Mouse (Mus musculus) limb, embryonic 11.5 days (tissue): ENCODE results near the gene Gucy2g. TPM values are rescaled to one million over a fixed set of nuclear protein-coding genes. Genes with fewer than 3 reads are reported as not detected.
A peak's percentile ranks its signal among the peaks of the same experiment; 100 is the strongest.

Experiments used
- ATAC-seq: fragments of 200-750 bp; cut with Nextera tagmentation; 2 replicates; pipeline ENCODE4 v1.8.0; 2017; ENCODE audit warnings: low read depth; ENCODE audit not compliant: insufficient number of reproducible peaks, low FRiP score, low TSS enrichment
- DNase-seq: peaks from one replicate; pipeline ENCODE4 v3.0.0-alpha.2; 2015; ENCODE audit warnings: low spot score
- H3K27ac ChIP-seq: fragments of 300-500 bp; sonication (generic); replicated peaks from 2 replicates; pipeline ENCODE4 v1.5.1; 2014; ENCODE audit warnings: low read depth, mild to moderate bottlenecking, low read length
- H3K27me3 ChIP-seq: fragments of 300-500 bp; sonication (generic); 2 replicates; pipeline ENCODE4 v1.6.1; 2014; ENCODE audit warnings: mild to moderate bottlenecking, low read length, mixed read lengths; ENCODE audit not compliant: control insufficient read depth, insufficient read depth
- H3K36me3 ChIP-seq: fragments of 300-500 bp; sonication (generic); 2 replicates; pipeline ENCODE4 v1.6.1; 2014; ENCODE audit warnings: mild to moderate bottlenecking, low read length, moderate library complexity, mixed read lengths; ENCODE audit not compliant: control insufficient read depth, insufficient read depth
- H3K4me1 ChIP-seq: fragments of 300-500 bp; sonication (generic); 2 replicates; pipeline ENCODE4 v1.6.1; 2014; ENCODE audit warnings: low read length, mixed read lengths; ENCODE audit not compliant: control insufficient read depth, insufficient read depth
- H3K4me2 ChIP-seq: fragments of 300-500 bp; sonication (generic); 2 replicates; pipeline ENCODE4 v1.6.1; 2014; ENCODE audit warnings: low read depth, mild to moderate bottlenecking, moderate library complexity; ENCODE audit not compliant: severe bottlenecking
- H3K4me3 ChIP-seq: fragments of 300-500 bp; sonication (generic); 2 replicates; pipeline ENCODE4 v1.5.1; 2014; ENCODE audit warnings: low read depth, low read length
- H3K9ac ChIP-seq: fragments of 300-500 bp; sonication (generic); 2 replicates; pipeline ENCODE4 v1.6.1; 2014; ENCODE audit warnings: mild to moderate bottlenecking, low read length
- H3K9me3 ChIP-seq: fragments of 300-500 bp; sonication (generic); 2 replicates; pipeline ENCODE4 v1.6.1; 2016; ENCODE audit warnings: low read length; ENCODE audit not compliant: control insufficient read depth
- WGBS: fragments of 180-500 bp; shearing (Covaris S2); extraction: QIAGEN DNeasy Blood & Tissue Kit; methylation state at CpG from one replicate; pipeline ENCODE4 v1.1.7; 2014; 5-methylcytosine and 5-hydroxymethylcytosine counted together
- polyA plus RNA-seq: library from polyadenylated mRNA; unstranded; fragments of >200 nt; fragmentation: Nextera tagmentation; extraction: Ambion mirVana; gene quantifications from 2 replicates; pipeline ENCODE4 v1.2.1, GENCODE M21; 2014

The Gucy2g gene
- polyA plus RNA-seq, 1 experiment from 2014 or later: not detected

- ATAC-seq (no peak), DNase-seq (no peak)
- no peaks in the 10 kb centered on the region for H3K9me3 ChIP-seq
- no peaks in the 10 kb centered on the region for H3K27me3 ChIP-seq
- WGBS: 81% methylated on average over 3 of the region's 3 CpGs
- H3K27ac ChIP-seq: no peak overlapping the region
- no peaks in the 10 kb centered on the region for H3K36me3 ChIP-seq
- H3K4me3 ChIP-seq: no peak overlapping the region
- H3K9ac ChIP-seq: no peak overlapping the region
- no peaks in the 10 kb centered on the region for H3K4me1 ChIP-seq
- no peak overlapping the region for H3K4me2 ChIP-seq
These were observed 27.1 kb upstream of the Gucy2g start for GRCm38 (mm10) chr19:55268150-55268549.

- H3K4me1 ChIP-seq: no peaks in the 10 kb centered on the region
- H3K27me3 ChIP-seq: no peaks in the 10 kb centered on the region
- ATAC-seq: no peak
- no peak for DNase-seq
- H3K4me3 ChIP-seq: no peak overlapping the region
- H3K9ac ChIP-seq: no peak overlapping the region
- no peak overlapping the region for H3K4me2 ChIP-seq
- 80% methylated on average over 3 of the region's 3 CpGs for WGBS
- H3K9me3 ChIP-seq: no peaks in the 10 kb centered on the region
- no peaks in the 10 kb centered on the region for H3K36me3 ChIP-seq
- H3K27ac ChIP-seq: no peak overlapping the region
These were observed 25.8 kb upstream of the Gucy2g start for GRCm38 (mm10) chr19:55266786-55267185.

GRCm38 (mm10) chr19:55265269-55265668 lies 24.2 kb upstream of the Gucy2g start:
- no peaks in the 10 kb centered on the region for H3K36me3 ChIP-seq
- WGBS: 84% methylated on average over 3 of the region's 3 CpGs
- no peaks in the 10 kb centered on the region for H3K27me3 ChIP-seq
- no peaks in the 10 kb centered on the region for H3K9me3 ChIP-seq
- H3K27ac ChIP-seq: no peak overlapping the region
- no peak overlapping the region for H3K9ac ChIP-seq
- no peaks in the 10 kb centered on the region for H3K4me1 ChIP-seq
- no peak overlapping the region for H3K4me3 ChIP-seq
- no peak overlapping the region for H3K4me2 ChIP-seq
- DNase-seq: no peak
- ATAC-seq: no peak

GRCm38 (mm10) chr19:55260389-55261184 lies 19.6 kb upstream of the Gucy2g start:
- Histone ChIP-seq H3K4me2 (no peak overlapping the region), H3K9ac (no peak overlapping the region), H3K4me3 (no peak overlapping the region), H3K36me3 (no peaks in the 10 kb centered on the region), H3K4me1 (no peaks in the 10 kb centered on the region), H3K27ac (no peak overlapping the region), H3K9me3 (no peaks in the 10 kb centered on the region), H3K27me3 (no peaks in the 10 kb centered on the region)
- ATAC-seq (no peak), DNase-seq (no peak)
- 78% methylated on average over 12 of the region's 12 CpGs for WGBS

GRCm38 (mm10) chr19:55258514-55258913 lies 17.5 kb upstream of the Gucy2g start:
- H3K4me3 ChIP-seq: no peak overlapping the region
- DNase-seq (no peak), ATAC-seq (no peak)
- no peak overlapping the region for H3K4me2 ChIP-seq
- no peak overlapping the region for H3K27ac ChIP-seq
- no peaks in the 10 kb centered on the region for H3K9me3 ChIP-seq
- no peak overlapping the region for H3K9ac ChIP-seq
- no peaks in the 10 kb centered on the region for H3K36me3 ChIP-seq
- 0 out of 2 replicates have a peak, but pooled peaks cover 4% of the 10 kb centered on the region for H3K4me1 ChIP-seq
- H3K27me3 ChIP-seq: no peaks in the 10 kb centered on the region
- 88% methylated on average over 5 of the region's 5 CpGs for WGBS

GRCm38 (mm10) chr19:55257656-55258375 lies 16.8 kb upstream of the Gucy2g start:
- Histone ChIP-seq H3K9ac (no peak overlapping the region), H3K27ac (no peak overlapping the region), H3K4me2 (no peak overlapping the region), H3K27me3 (no peaks in the 10 kb centered on the region), H3K4me1 (0 out of 2 replicates have a peak, but pooled peaks cover 4% of the 10 kb centered on the region), H3K9me3 (no peaks in the 10 kb centered on the region), H3K4me3 (no peak overlapping the region), H3K36me3 (no peaks in the 10 kb centered on the region)
- no peak for ATAC-seq
- WGBS: 92% methylated on average over 5 of the region's 5 CpGs
- DNase-seq: no peak

- Histone ChIP-seq H3K36me3 (no peaks in the 10 kb centered on the region), H3K27me3 (no peaks in the 10 kb centered on the region), H3K4me1 (0 out of 2 replicates have a peak, but pooled peaks cover 4% of the 10 kb centered on the region), H3K9ac (no peak overlapping the region), H3K4me2 (no peak overlapping the region), H3K9me3 (no peaks in the 10 kb centered on the region), H3K4me3 (no peak overlapping the region), H3K27ac (no peak overlapping the region)
- DNase-seq: no peak
- WGBS: 88% methylated on average over 9 of the region's 9 CpGs
- ATAC-seq: no peak
These were observed 15.1 kb upstream of the Gucy2g start for GRCm38 (mm10) chr19:55256156-55256555.

GRCm38 (mm10) chr19:55254513-55255016 lies 13.5 kb upstream of the Gucy2g start:
- Histone ChIP-seq H3K27me3 (no peaks in the 10 kb centered on the region), H3K4me3 (peak overlapping the region; percentile 48), H3K4me2 (peak overlapping the region; percentile 85), H3K9ac (peak overlapping the region; percentile 51), H3K36me3 (no peaks in the 10 kb centered on the region), H3K4me1 (0 out of 2 replicates have a peak, but pooled peaks cover 4% of the 10 kb centered on the region), H3K9me3 (no peaks in the 10 kb centered on the region), H3K27ac (no peak overlapping the region)
- DNase-seq (peak; percentile 47), ATAC-seq (peak; percentile 28; the same call in 1 of the 2 replicates)
- WGBS: 13% methylated on average over 5 of the region's 5 CpGs
